Mouse (Mus musculus) CH12.LX (cell line): ENCODE results near the gene P4ha1. TPM values are rescaled to one million over a fixed set of nuclear protein-coding genes. Genes with fewer than 3 reads are reported as not detected.

Source experiments
- DNase-seq: peaks from one replicate; pipeline ENCODE4 v3.0.0-alpha.2; 2013; ENCODE audit errors: extremely low read depth
- H3K27ac ChIP-seq: 2 replicates; pipeline ENCODE4 v1.5.1; 2012; ENCODE audit warnings: low read depth, mild to moderate bottlenecking, control low read depth, moderate library complexity; ENCODE audit not compliant: insufficient read depth
- H3K27me3 ChIP-seq: replicated peaks from 2 replicates; pipeline ENCODE3; 2012; ENCODE audit warnings: inconsistent platforms
- H3K36me3 ChIP-seq, 2 experiments: replicated peaks in 1 of 2; 2 replicates each; pipeline versions ENCODE3 to v1.6.1; 2012; ENCODE audit warnings: inconsistent platforms in 1 of 2, low read length in 1 of 2, mild to moderate bottlenecking in 1 of 2, mixed read lengths in 1 of 2, moderate library complexity in 1 of 2; ENCODE audit not compliant: control insufficient read depth in 1 of 2, insufficient read depth in 1 of 2
- H3K4me1 ChIP-seq, 2 experiments: 2 replicates each; pipeline ENCODE4 v1.6.1; 2012; ENCODE audit warnings: inconsistent platforms in 1 of 2, moderate library complexity in 1 of 2; ENCODE audit not compliant: insufficient read depth in 2 of 2, control insufficient read depth in 1 of 2
- H3K4me2 ChIP-seq: 2 replicates; pipeline ENCODE4 v1.6.1; 2012; ENCODE audit warnings: low read depth, mild to moderate bottlenecking, control low read depth; ENCODE audit not compliant: poor library complexity, insufficient read depth, severe bottlenecking
- H3K4me3 ChIP-seq, 3 experiments: fragments of 150-350 bp in 1 of 3; sonication (generic) in 1 of 3; replicated peaks in 1 of 3; 2 replicates each; pipeline versions ENCODE3 to v1.5.1; 2011 to 2012; ENCODE audit warnings: low read depth in 2 of 3, low read length in 2 of 3, mild to moderate bottlenecking in 2 of 3, moderate library complexity in 2 of 3, control low read depth in 1 of 3, improper control_type of control experiment in 1 of 3, inconsistent platforms in 1 of 3, mixed read lengths in 1 of 3; ENCODE audit not compliant: poor library complexity in 1 of 3
- H3K79me2 ChIP-seq: replicated peaks from 2 replicates; pipeline ENCODE4 v1.6.1; 2012; ENCODE audit warnings: mild to moderate bottlenecking, moderate library complexity; ENCODE audit not compliant: control insufficient read depth, poor library complexity, insufficient read depth, severe bottlenecking; ENCODE audit errors: extremely low read depth
- H3K9ac ChIP-seq: 2 replicates; pipeline ENCODE4 v1.6.1; 2012; ENCODE audit warnings: low read depth, mild to moderate bottlenecking, control low read depth, moderate library complexity; ENCODE audit not compliant: insufficient read depth
- H3K9me3 ChIP-seq: replicated peaks from 2 replicates; pipeline ENCODE3; 2012; ENCODE audit warnings: low read length, inconsistent platforms, mixed read lengths
- CHD2 ChIP-seq: IDR thresholded peaks from 2 replicates; pipeline ENCODE4 v1.6.1; 2011; ENCODE audit warnings: low read length, improper control_type of control experiment
- CTCF ChIP-seq, 2 experiments: IDR thresholded peaks in 1 of 2; conservative IDR thresholded peaks in 1 of 2; 2 replicates each; pipeline ENCODE4 v1.5.1; 2011 to 2012; ENCODE audit warnings: low read depth in 2 of 2, low read length in 2 of 2, improper control_type of control experiment in 1 of 2, inconsistent platforms in 1 of 2, mild to moderate bottlenecking in 1 of 2, moderate library complexity in 1 of 2
- E2F4 ChIP-seq: IDR thresholded peaks from 2 replicates; pipeline ENCODE4 v1.6.1; 2011; ENCODE audit warnings: low read depth, low read length, improper control_type of control experiment; ENCODE audit not compliant: insufficient replicate concordance
- HCFC1 ChIP-seq: IDR thresholded peaks from 2 replicates; pipeline ENCODE4 v1.6.1; 2012; ENCODE audit warnings: low read depth, mild to moderate bottlenecking, inconsistent platforms, low read length, improper control_type of control experiment
- KAT2A ChIP-seq: IDR thresholded peaks from 2 replicates; pipeline ENCODE4 v1.6.1; 2012; ENCODE audit warnings: low read length, improper control_type of control experiment, inconsistent platforms; ENCODE audit not compliant: insufficient replicate concordance
- MAZ ChIP-seq: IDR thresholded peaks from 2 replicates; pipeline ENCODE4 v1.6.1; 2012; ENCODE audit warnings: low read depth, mild to moderate bottlenecking, inconsistent platforms, low read length, improper control_type of control experiment, moderate library complexity
- NELFE ChIP-seq: IDR thresholded peaks from 2 replicates; pipeline ENCODE4 v1.6.1; 2011; ENCODE audit warnings: low read depth, low read length, improper control_type of control experiment
- NRF1 ChIP-seq: IDR thresholded peaks from 2 replicates; pipeline ENCODE4 v1.6.1; 2014; ENCODE audit warnings: low read depth, mild to moderate bottlenecking, inconsistent platforms, low read length, improper control_type of control experiment, moderate library complexity
- PAX5 ChIP-seq: IDR thresholded peaks from 2 replicates; pipeline ENCODE4 v1.6.1; 2012; ENCODE audit warnings: low read length, inconsistent platforms, mixed read lengths
- RCOR1 ChIP-seq: conservative IDR thresholded peaks from 2 replicates; pipeline ENCODE4 v1.6.1; 2012; ENCODE audit warnings: low read depth, mild to moderate bottlenecking, inconsistent platforms, low read length, improper control_type of control experiment
- USF1 ChIP-seq: IDR thresholded peaks from 2 replicates; pipeline ENCODE4 v1.6.1; 2014; ENCODE audit warnings: low read depth, mild to moderate bottlenecking, inconsistent platforms, low read length, improper control_type of control experiment
- ZC3H11A ChIP-seq: IDR thresholded peaks from 2 replicates; pipeline ENCODE4 v1.6.1; 2012; ENCODE audit warnings: low read depth, mild to moderate bottlenecking, inconsistent platforms, low read length, improper control_type of control experiment
- ZMIZ1 ChIP-seq: IDR thresholded peaks from 2 replicates; pipeline ENCODE4 v1.6.1; 2012; ENCODE audit warnings: low read depth, mild to moderate bottlenecking, inconsistent platforms, low read length, improper control_type of control experiment
- dilution Hi-C: fragments of 300-500 bp; cut with MboI; formaldehyde crosslinking; loops from 2 replicates; pipeline ENCODE4 v1.14.3; 2020; ENCODE audit warnings: low sequenced_read_pairs; ENCODE audit not compliant: extremely low pct_unique_long_range_greater_than_20kb, extremely low pct_ligation_motif_present
- in situ Hi-C: fragments of 300-500 bp; cut with MboI; formaldehyde crosslinking; loops from 3 replicates; pipeline ENCODE4 v1.14.3; 2019; ENCODE audit warnings: low sequenced_read_pairs, low pct_ligation_motif_present, low pct_unique_long_range_greater_than_20kb, mixed read lengths
- polyA plus RNA-seq: library from polyadenylated mRNA; unstranded; fragments of >175 nt; gene quantifications from 2 replicates; pipeline ENCODE4 v1.2.1, GENCODE M21; 2012; ENCODE audit warnings: low read depth; ENCODE audit not compliant: insufficient read length
- total RNA-seq, 2 experiments: library from RNA; depleted of rRNA; stranded (reverse); fragments of 300-350 nt in 1 of 2; fragments of >200 nt in 1 of 2; gene quantifications; 2 replicates each; pipeline ENCODE4 v1.2.3; 2012 to 2014

The P4ha1 gene
- total and polyA plus RNA-seq, 3 experiments, result 38.4 to 138 (median 87.2) TPM

GRCm38 (mm10) chr10:59416623-59417022 is 93.5 kb downstream of the P4ha1 start:
- H3K4me2 ChIP-seq, result no peak overlapping the region
- no peak for DNase-seq
- TF ChIP-seq RCOR1 (no peak), USF1 (no peak), NELFE (no peak), KAT2A (no peak), ZMIZ1 (no peak), ZC3H11A (no peak)
- no peak overlapping the region for H3K27ac ChIP-seq
- H3K27me3 ChIP-seq, result no peaks in the 10 kb centered on the region
- H3K9me3 ChIP-seq, result peaks cover 2% of the 10 kb centered on the region
- H3K4me1 ChIP-seq, result no peaks in the 10 kb centered on the region
- no peak overlapping the region for H3K9ac ChIP-seq
- no peaks in the 10 kb centered on the region for H3K36me3 ChIP-seq
- no peak overlapping the region for H3K4me3 ChIP-seq
- in situ Hi-C loops (no loop called here), dilution Hi-C loops (no loop called here)
- no peaks in the 10 kb centered on the region for H3K79me2 ChIP-seq

GRCm38 (mm10) chr10:59419516-59419915 is 96.4 kb downstream of the P4ha1 start:
- H3K27ac ChIP-seq, result no peak overlapping the region
- no peak overlapping the region for H3K4me2 ChIP-seq
- no peak for DNase-seq
- H3K4me1 ChIP-seq, result no peaks in the 10 kb centered on the region
- H3K9ac ChIP-seq, result no peak overlapping the region
- no peak overlapping the region for H3K4me3 ChIP-seq
- peaks cover 0 to 10% of the 10 kb centered on the region in 2 experiments for H3K36me3 ChIP-seq
- in situ Hi-C loops, result no loop called here
- H3K9me3 ChIP-seq, result no peaks in the 10 kb centered on the region
- H3K27me3 ChIP-seq, result no peaks in the 10 kb centered on the region
- no peaks in the 10 kb centered on the region for H3K79me2 ChIP-seq
- TF ChIP-seq E2F4 (no peak), NRF1 (no peak), MAZ (no peak), NELFE (no peak), CHD2 (no peak), PAX5 (no peak), CTCF (conservative IDR thresholded peaks at IDR 0.05 in 1 of 2, IDR thresholded peaks at IDR 0.05 in 1 of 2; ENCODE audit: low read depth in 2 of 2, low read length in 2 of 2) (no peak), HCFC1 (no peak), KAT2A (no peak)
- TF ChIP-seq, all 38 proteins: peak for 0
- dilution Hi-C loops, result no loop called here

Other genes with a start within 250 kb of the P4ha1 start
- gene Sept10, start 101.4 kb upstream of the P4ha1 start, total RNA-seq (2012; rRNA removed), result 8.5 and 10.3 TPM in 2 replicates
- gene Sept10, start 101.4 kb upstream of the P4ha1 start, total RNA-seq (2014; rRNA removed), result 13.1 and 14.9 TPM in 2 replicates
- gene Sept10, start 101.4 kb upstream of the P4ha1 start, polyA plus RNA-seq, result 6.9 and 8.9 TPM in 2 replicates
- 25.1 and 25.9 TPM in 2 replicates for gene Sowahc, start 101.3 kb upstream of the P4ha1 start, total RNA-seq (2012; rRNA removed)
- 50.0 and 52.2 TPM in 2 replicates for gene Sowahc, start 101.3 kb upstream of the P4ha1 start, total RNA-seq (2014; rRNA removed)
- 19.1 and 19.9 TPM in 2 replicates for gene Sowahc, start 101.3 kb upstream of the P4ha1 start, polyA plus RNA-seq
- 19.6 and 21.6 TPM in 2 replicates for gene Gm10273, start 72.3 kb downstream of the P4ha1 start, total RNA-seq (2012; rRNA removed)
- 220 and 268 TPM in 2 replicates for gene Gm10273, start 72.3 kb downstream of the P4ha1 start, total RNA-seq (2014; rRNA removed)
- gene Gm10273, start 72.3 kb downstream of the P4ha1 start, polyA plus RNA-seq, result 29.6 and 122 TPM in 2 replicates
- gene Pla2g12b, start 80.4 kb downstream of the P4ha1 start, total RNA-seq (2012; rRNA removed), result not detected in 2 replicates
- gene Pla2g12b, start 80.4 kb downstream of the P4ha1 start, total RNA-seq (2014; rRNA removed), result not detected in 2 replicates
- gene Pla2g12b, start 80.4 kb downstream of the P4ha1 start, polyA plus RNA-seq, result not detected in 2 replicates
- gene Oit3, start 118.5 kb downstream of the P4ha1 start, total RNA-seq (2012; rRNA removed), result 1.3 and 4.5 TPM in 2 replicates
- 4.6 and 7.5 TPM in 2 replicates for gene Oit3, start 118.5 kb downstream of the P4ha1 start, total RNA-seq (2014; rRNA removed)
- gene Oit3, start 118.5 kb downstream of the P4ha1 start, polyA plus RNA-seq, result 3.9 and 7.1 TPM in 2 replicates